24 mouse cellular contexts compared by ENCODE assay signal in genomic region chr16:23370724-23371123, GRCm38 (mm10). TPM values are rescaled to one million over a fixed set of nuclear protein-coding genes. Genes with fewer than 3 reads are reported as not detected.
A peak's percentile ranks its signal among the peaks of the same experiment; 100 is the strongest.
DNase-seq lines count a peak whose midpoint lies in the region; ATAC-seq and TF ChIP-seq lines count a peak whose summit lies in the region.
"Had no signal": no experiment of that assay in that cellular context is flagged by ENCODE, and none has a peak within 500 bp of the region (broad histone marks: within the 10 kb centered on the region; RNA-seq: fewer than 3 reads in every experiment).

No protein-coding gene starts in this region.

- TF ChIP-seq CTCF in lung, postnatal 0 days (IDR thresholded peaks at IDR 0.05), result no peak

- no peaks in the 10 kb centered on the region for H3K27me3 ChIP-seq in lung, postnatal 0 days (replicated peaks; ENCODE audit: insufficient read depth, low read length)
- H3K27me3 ChIP-seq in forebrain, embryonic 13.5 days, result no peaks in the 10 kb centered on the region
- H3K27me3 ChIP-seq: embryonic facial prominence, embryonic 13.5 days; embryonic facial prominence, embryonic 15.5 days; forebrain, embryonic 12.5 days; forebrain, embryonic 15.5 days had no signal

- WGBS in lung, postnatal 0 days, result 77% methylated on average over 7 of the region's 7 CpGs
- 91% methylated on average over 7 of the region's 7 CpGs for WGBS in forebrain, embryonic 13.5 days

- peak; percentile 66; the same call in 1 of the 2 replicates for TF ChIP-seq EP300 in lung, postnatal 0 days (IDR thresholded peaks at IDR 0.05)

- H3K4me3 ChIP-seq in lung, postnatal 0 days (ENCODE audit: low read depth, low read length), result no peak overlapping the region
- H3K4me3 ChIP-seq in forebrain, embryonic 13.5 days, result no peak overlapping the region
- H3K4me3 ChIP-seq: embryonic facial prominence, embryonic 13.5 days; embryonic facial prominence, embryonic 15.5 days; erythroblast, embryonic 14.5 days; forebrain, embryonic 10.5 days; forebrain, embryonic 12.5 days; forebrain, embryonic 15.5 days had no signal

- no peak overlapping the region for H3K4me2 ChIP-seq in lung, postnatal 0 days (replicated peaks; ENCODE audit: low read depth, low read length)
- H3K4me2 ChIP-seq in forebrain, embryonic 13.5 days, result no peak overlapping the region
- H3K4me2 ChIP-seq: embryonic facial prominence, embryonic 13.5 days; embryonic facial prominence, embryonic 15.5 days; forebrain, embryonic 12.5 days; forebrain, embryonic 15.5 days had no signal

- H3K27ac ChIP-seq in lung, postnatal 0 days (ENCODE audit: low read length), result peak overlapping the region; percentile 40; the same call in 1 of the 2 replicates
- no peak overlapping the region for H3K27ac ChIP-seq in forebrain, embryonic 13.5 days
- H3K27ac ChIP-seq: embryonic facial prominence, embryonic 13.5 days; embryonic facial prominence, embryonic 15.5 days; forebrain, embryonic 10.5 days; forebrain, embryonic 12.5 days; forebrain, embryonic 15.5 days had no signal

- ATAC-seq in lung, postnatal 0 days, result peak; percentile 40
- no peak for ATAC-seq in forebrain, embryonic 13.5 days
- ATAC-seq: forebrain, embryonic 15.5 days; forebrain, postnatal 0 days had no signal

- 0 out of 2 replicates have a peak, but pooled peaks cover 3% of the 10 kb centered on the region for H3K4me1 ChIP-seq in lung, postnatal 0 days (ENCODE audit: insufficient read depth, low read depth, low read length)
- H3K4me1 ChIP-seq in forebrain, embryonic 13.5 days, result no peaks in the 10 kb centered on the region
- H3K4me1 ChIP-seq: embryonic facial prominence, embryonic 15.5 days; forebrain, embryonic 10.5 days; forebrain, embryonic 12.5 days; forebrain, embryonic 15.5 days had no signal

- DNase-seq in lung, postnatal 0 days (ENCODE audit: low spot score), result peak; percentile 87
- DNase-seq in lung, postnatal 10 days, result peak; percentile 48
- DNase-seq in lung, postnatal 25 days (ENCODE audit: low spot score), result peak; percentile 25
- DNase-seq in cerebellum, adult 8-10 months, result no peak
- no peak for DNase-seq in cerebellum, adult 9-10 months
- DNase-seq: adrenal gland, adult 2 months; adrenal gland, postnatal 10 days; adrenal gland, postnatal 25 days; cerebellum, adult 11 months; cerebellum, adult 18-20 months; cerebellum, adult 9-11 months; cerebellum, postnatal 14 days; cerebellum, postnatal 36 days; embryo, embryonic 11 days; forebrain, postnatal 0 days had no signal

- no peaks in the 10 kb centered on the region for H3K36me3 ChIP-seq in lung, postnatal 0 days (ENCODE audit: insufficient read depth, low read length)
- no peaks in the 10 kb centered on the region for H3K36me3 ChIP-seq in forebrain, embryonic 13.5 days (ENCODE audit: poor library complexity, severe bottlenecking)
- H3K36me3 ChIP-seq: embryonic facial prominence, embryonic 13.5 days; embryonic facial prominence, embryonic 15.5 days; forebrain, embryonic 10.5 days; forebrain, embryonic 12.5 days; forebrain, embryonic 15.5 days had no signal

- no peaks in the 10 kb centered on the region for H3K9me3 ChIP-seq in lung, postnatal 0 days (ENCODE audit: low read length)
- no peaks in the 10 kb centered on the region for H3K9me3 ChIP-seq in forebrain, embryonic 13.5 days (replicated peaks)
- H3K9me3 ChIP-seq: embryonic facial prominence, embryonic 13.5 days; embryonic facial prominence, embryonic 15.5 days; forebrain, embryonic 10.5 days; forebrain, embryonic 12.5 days; forebrain, embryonic 15.5 days had no signal

- H3K9ac ChIP-seq in lung, postnatal 0 days (replicated peaks; ENCODE audit: low read depth), result no peak overlapping the region
- no peak overlapping the region for H3K9ac ChIP-seq in forebrain, embryonic 13.5 days
- H3K9ac ChIP-seq: embryonic facial prominence, embryonic 13.5 days; embryonic facial prominence, embryonic 15.5 days; forebrain, embryonic 12.5 days; forebrain, embryonic 15.5 days; forebrain, postnatal 0 days had no signal

RNA-seq across cellular contexts. Expression of gene Rtp1, which starts 58.2 kb away (rescaled TPM):
- polyA plus RNA-seq in lung, postnatal 0 days (2015; fragmentation: Nextera tagmentation; extraction: Ambion mirVana), result not detected in 2 replicates
- polyA plus RNA-seq in forebrain, embryonic 13.5 days (2015; fragmentation: Nextera tagmentation; extraction: Ambion mirVana), result 0.05 TPM in 1 of 2 replicates, not detected in the other
- polyA plus RNA-seq: adrenal gland, adult 2 months; C2C12; embryonic facial prominence, embryonic 11.5 days; erythroblast, embryonic 14.5 days; forebrain, embryonic 10.5 days had no signal

Comparison
In these comparisons a context has a peak if more than half of its experiments do, and no peak if none do; other contexts are left out.
1. DNase-seq: peak in lung, postnatal 0 days (single experiment), lung, postnatal 10 days (single experiment) and lung, postnatal 25 days (single experiment); none in cerebellum, adult 8-10 months (single experiment) and cerebellum, adult 9-10 months (single experiment).